Mouse (Mus musculus) urinary bladder, postnatal 14 days (tissue): Measurements from ENCODE around the gene Rgmb.

ENCODE experiments used
- DNase-seq: peaks from one replicate; pipeline ENCODE4 v3.0.0; 2021; ENCODE audit warnings: low spot score

Rgmb gene

DNA sequence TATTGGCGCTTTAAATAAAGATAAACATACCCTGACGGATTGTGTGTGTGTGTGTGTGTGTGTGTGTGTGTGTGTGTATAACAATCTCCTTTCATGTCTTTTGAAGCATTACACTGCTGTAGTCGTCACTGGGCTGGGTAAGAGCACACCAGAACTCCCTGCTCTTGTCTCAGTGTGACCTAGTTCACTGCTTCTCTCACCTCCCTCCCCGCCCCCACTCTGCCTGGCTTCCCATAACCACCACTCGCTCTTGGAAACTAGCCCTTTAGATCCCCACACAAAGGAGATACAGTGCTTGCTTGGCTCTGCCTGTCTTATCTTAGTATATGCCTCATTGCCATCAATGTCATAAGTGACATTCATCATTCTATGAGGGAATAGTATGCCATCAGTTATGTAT lies 54.5 kb downstream of the Rgmb start:
- no peak for DNase-seq

DNA sequence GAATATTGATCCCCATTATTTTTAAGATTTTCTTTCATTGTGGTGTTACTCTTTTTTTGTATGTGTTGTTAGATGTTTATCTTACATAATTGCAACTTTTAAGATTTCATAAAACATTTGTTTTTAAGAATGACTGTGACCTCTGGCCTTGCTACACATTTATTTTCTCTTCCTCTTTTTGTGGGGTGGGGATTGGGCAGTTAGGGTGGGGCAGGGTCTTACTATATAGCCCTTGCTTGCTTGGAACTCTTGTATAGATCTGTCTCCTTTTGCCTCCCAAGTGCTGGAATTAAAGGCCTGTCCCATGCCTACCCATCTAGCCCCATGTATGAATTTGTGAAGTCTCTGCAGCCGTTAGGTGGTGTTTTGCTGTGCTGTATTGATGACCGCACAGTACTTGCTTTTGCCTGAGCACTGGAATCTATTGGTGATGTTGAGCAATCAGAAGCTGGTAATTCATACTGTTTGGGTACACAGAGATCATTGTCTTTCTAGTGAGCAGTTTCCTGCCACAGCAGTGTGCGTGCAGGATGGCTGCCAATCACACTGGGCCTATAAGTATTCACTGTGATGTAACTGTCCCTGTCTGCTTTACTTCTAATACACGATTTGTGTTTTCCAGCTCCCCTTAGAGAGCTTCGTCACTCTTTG lies 56.1 kb downstream of the Rgmb start:
- DNase-seq, result no peak

DNA sequence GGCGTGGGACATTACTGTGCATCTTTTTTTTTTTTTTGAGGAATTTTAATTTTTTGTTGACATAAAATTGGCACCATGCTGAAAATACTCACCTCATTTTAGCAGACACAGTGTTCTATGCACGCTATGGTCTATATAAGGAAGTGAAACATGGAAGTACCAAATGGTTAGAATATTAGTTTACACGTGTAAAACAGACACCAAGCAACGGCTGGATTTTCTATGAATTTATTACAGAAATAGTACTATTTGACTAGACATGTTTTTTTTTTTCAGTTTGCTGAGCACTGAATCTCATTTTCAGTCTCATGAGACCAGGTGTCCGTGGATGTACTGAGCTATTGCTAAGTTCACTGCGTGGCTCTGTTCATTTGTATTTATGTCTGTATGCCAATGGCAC lies 56.9 kb downstream of the Rgmb start:
- no peak for DNase-seq

DNA sequence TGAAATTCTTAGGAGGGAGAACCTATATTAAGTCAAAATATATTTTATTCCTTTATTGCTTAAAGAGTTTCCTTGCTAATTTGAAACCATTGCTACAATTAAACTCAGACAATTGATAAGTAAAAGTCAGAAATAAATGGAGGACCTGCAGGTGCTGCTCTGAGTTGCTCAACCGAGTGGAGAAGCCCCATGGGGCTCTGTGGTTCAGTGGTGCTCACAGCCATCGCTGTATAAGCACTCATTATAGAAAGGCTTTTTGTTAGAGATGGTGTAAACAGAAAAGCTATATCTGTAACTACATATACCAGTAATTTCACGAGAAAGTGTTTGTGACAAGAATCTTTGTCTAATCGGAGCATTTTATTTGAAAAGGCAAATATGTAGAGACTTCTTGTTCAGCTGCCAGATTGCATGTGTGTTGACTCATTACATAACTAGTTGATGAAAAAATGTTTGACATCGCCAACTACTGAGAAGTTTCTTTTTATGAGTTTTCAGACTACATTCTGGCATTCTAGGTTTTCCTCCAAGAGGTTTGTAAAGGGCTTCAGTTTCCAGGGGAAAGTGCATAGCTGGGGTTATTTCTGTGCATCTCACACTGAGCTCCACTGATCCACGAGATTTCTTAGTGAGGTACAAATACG lies 61.6 kb downstream of the Rgmb start:
- no peak for DNase-seq

DNA sequence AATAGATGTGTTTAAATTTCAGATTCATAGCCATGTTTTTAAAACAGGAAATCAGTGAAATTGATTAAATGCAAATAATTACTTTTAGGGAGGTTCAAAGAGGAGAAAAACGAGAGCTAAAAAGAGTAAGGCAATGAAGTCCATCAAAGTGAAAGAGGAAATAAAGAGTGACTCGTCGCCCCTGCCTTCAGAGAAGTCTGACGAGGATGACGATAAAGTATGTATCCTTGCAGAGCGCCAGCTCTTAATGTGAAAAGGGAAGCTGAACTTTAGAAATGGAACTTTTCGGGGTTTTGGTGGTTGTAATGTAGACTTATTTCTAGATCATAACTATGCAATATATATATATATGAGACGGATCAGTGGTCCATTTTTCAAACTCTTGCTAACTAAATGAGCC lies 69.6 kb downstream of the Rgmb start:
- no peak for DNase-seq
